Mouse (Mus musculus) MEL (cell line): ENCODE measurements around the gene Fam241a. TPM values are rescaled to one million over a fixed set of nuclear protein-coding genes. Genes with fewer than 3 reads are reported as not detected.
A peak's percentile ranks its signal among the peaks of the same experiment; 100 is the strongest.

Experiments used
- DNase-seq: peaks from one replicate; pipeline ENCODE4 v3.0.0; 2011; ENCODE audit warnings: low read depth, low spot score
- H3K27ac ChIP-seq: 2 replicates; pipeline ENCODE4 v1.5.1; 2012; ENCODE audit warnings: low read depth, mild to moderate bottlenecking, control low read depth, low read length, moderate library complexity; ENCODE audit not compliant: control insufficient read depth
- H3K27me3 ChIP-seq, 2 experiments: fragments of 150-350 bp in 1 of 2; sonication (generic) in 1 of 2; 2 replicates each; pipeline ENCODE4 v1.6.1; 2012; ENCODE audit warnings: low read length in 2 of 2, mild to moderate bottlenecking in 2 of 2, improper control_type of control experiment in 1 of 2, moderate library complexity in 1 of 2; ENCODE audit not compliant: insufficient read depth in 2 of 2, control insufficient read depth in 1 of 2
- H3K36me3 ChIP-seq, 2 experiments: 2 replicates each; pipeline ENCODE4 v1.6.1; 2012 to 2014; ENCODE audit warnings: low read length in 2 of 2, improper control_type of control experiment in 1 of 2, inconsistent platforms in 1 of 2, mild to moderate bottlenecking in 1 of 2; ENCODE audit not compliant: insufficient read depth in 2 of 2, control insufficient read depth in 1 of 2
- H3K4me1 ChIP-seq, 2 experiments: fragments of 150-350 bp in 1 of 2; sonication (generic) in 1 of 2; 2 replicates each; pipeline ENCODE4 v1.6.1; 2012; ENCODE audit warnings: low read length in 2 of 2, improper control_type of control experiment in 1 of 2, mild to moderate bottlenecking in 1 of 2; ENCODE audit not compliant: insufficient read depth in 2 of 2, control insufficient read depth in 1 of 2
- H3K4me3 ChIP-seq, 2 experiments: fragments of 150-350 bp in 1 of 2; sonication (generic) in 1 of 2; 2 replicates each; pipeline ENCODE4 v1.5.1; 2012; ENCODE audit warnings: low read depth in 2 of 2, low read length in 2 of 2, mild to moderate bottlenecking in 2 of 2, moderate library complexity in 2 of 2, control low read depth in 1 of 2, improper control_type of control experiment in 1 of 2; ENCODE audit not compliant: control insufficient read depth in 1 of 2, insufficient read depth in 1 of 2
- H3K79me2 ChIP-seq: 2 replicates; pipeline ENCODE4 v1.6.1; 2012; ENCODE audit warnings: mild to moderate bottlenecking, low read length, moderate library complexity; ENCODE audit not compliant: control insufficient read depth, poor library complexity, insufficient read depth
- H3K9ac ChIP-seq: 2 replicates; pipeline ENCODE4 v1.6.1; 2012; ENCODE audit warnings: low read depth, mild to moderate bottlenecking, control low read depth, low read length, moderate library complexity; ENCODE audit not compliant: control insufficient read depth, poor library complexity, severe bottlenecking
- H3K9me3 ChIP-seq: fragments of 150-350 bp; sonication (generic); replicated peaks from 2 replicates; pipeline ENCODE4 v1.6.1; 2012; ENCODE audit warnings: mild to moderate bottlenecking, low read length, improper control_type of control experiment, moderate library complexity; ENCODE audit not compliant: insufficient read depth
- BHLHE40 ChIP-seq: IDR thresholded peaks from 2 replicates; pipeline ENCODE4 v1.6.1; 2012; ENCODE audit warnings: low read depth, mild to moderate bottlenecking, inconsistent platforms, low read length, improper control_type of control experiment, borderline replicate concordance
- CHD1 ChIP-seq: IDR thresholded peaks from 2 replicates; pipeline ENCODE4 v1.6.1; 2012; ENCODE audit warnings: low read depth, mild to moderate bottlenecking, inconsistent platforms, low read length, improper control_type of control experiment
- CHD2 ChIP-seq: IDR thresholded peaks from 2 replicates; pipeline ENCODE4 v1.6.1; 2011; ENCODE audit warnings: low read length, improper control_type of control experiment
- CTCF ChIP-seq, 3 experiments: IDR thresholded peaks in 2 of 3; conservative IDR thresholded peaks in 1 of 3; 2 replicates each; pipeline ENCODE4 v1.5.1; 2011 to 2012; ENCODE audit warnings: low read length in 3 of 3, low read depth in 2 of 3, mild to moderate bottlenecking in 2 of 3, improper control_type of control experiment in 1 of 3, inconsistent platforms in 1 of 3, mixed read lengths in 1 of 3, moderate library complexity in 1 of 3; ENCODE audit not compliant: control insufficient read depth in 1 of 3, insufficient read depth in 1 of 3, poor library complexity in 1 of 3, severe bottlenecking in 1 of 3
- EP300 ChIP-seq, 2 experiments: IDR thresholded peaks; 2 replicates each; pipeline ENCODE4 v1.6.1; 2011; ENCODE audit warnings: improper control_type of control experiment in 2 of 2, low read length in 2 of 2, low read depth in 1 of 2, mild to moderate bottlenecking in 1 of 2
- GABPA ChIP-seq: IDR thresholded peaks from 2 replicates; pipeline ENCODE4 v1.6.1; 2012; ENCODE audit warnings: low read depth, mild to moderate bottlenecking, inconsistent platforms, low read length, improper control_type of control experiment, moderate library complexity
- GATA1 ChIP-seq: IDR thresholded peaks from 2 replicates; pipeline ENCODE4 v1.6.1; 2011; ENCODE audit warnings: low read depth, low read length, improper control_type of control experiment
- HCFC1 ChIP-seq: IDR thresholded peaks from 2 replicates; pipeline ENCODE4 v1.6.1; 2012; ENCODE audit warnings: low read depth, mild to moderate bottlenecking, inconsistent platforms, low read length, improper control_type of control experiment, moderate library complexity
- JUND ChIP-seq: IDR thresholded peaks from 2 replicates; pipeline ENCODE4 v1.6.1; 2011; ENCODE audit warnings: low read depth, mild to moderate bottlenecking, improper control_type of control experiment, low read length
- MAX ChIP-seq: IDR thresholded peaks from 2 replicates; pipeline ENCODE4 v1.6.1; 2011; ENCODE audit warnings: low read length, improper control_type of control experiment
- MEF2A ChIP-seq: IDR thresholded peaks from 2 replicates; pipeline ENCODE4 v1.6.1; 2014; ENCODE audit warnings: low read depth, mild to moderate bottlenecking, inconsistent platforms, low read length, improper control_type of control experiment; ENCODE audit not compliant: poor library complexity, insufficient replicate concordance, severe bottlenecking; ENCODE audit errors: extremely low read depth
- MXI1 ChIP-seq: IDR thresholded peaks from 2 replicates; pipeline ENCODE4 v1.6.1; 2011; ENCODE audit warnings: mild to moderate bottlenecking, low read depth, low read length, improper control_type of control experiment
- NELFE ChIP-seq: IDR thresholded peaks from 2 replicates; pipeline ENCODE4 v1.6.1; 2011; ENCODE audit warnings: low read depth, low read length, improper control_type of control experiment
- NRF1 ChIP-seq: IDR thresholded peaks from 2 replicates; pipeline ENCODE4 v1.6.1; 2014; ENCODE audit warnings: low read depth, mild to moderate bottlenecking, inconsistent platforms, low read length, improper control_type of control experiment, moderate library complexity; ENCODE audit not compliant: poor library complexity, insufficient read depth, severe bottlenecking
- POLR2AphosphoS2 ChIP-seq: IDR thresholded peaks from 2 replicates; pipeline ENCODE4 v1.6.1; 2011; ENCODE audit warnings: low read length, improper control_type of control experiment
- RCOR1 ChIP-seq: IDR thresholded peaks from 2 replicates; pipeline ENCODE4 v1.6.1; 2012; ENCODE audit warnings: low read depth, mild to moderate bottlenecking, inconsistent platforms, low read length, improper control_type of control experiment
- SIN3A ChIP-seq: IDR thresholded peaks from 2 replicates; pipeline ENCODE4 v1.6.1; 2012; ENCODE audit warnings: low read length, improper control_type of control experiment, inconsistent platforms
- SMC3 ChIP-seq: IDR thresholded peaks from 2 replicates; pipeline ENCODE4 v1.6.1; 2011; ENCODE audit warnings: low read depth, low read length, improper control_type of control experiment
- TAL1 ChIP-seq: IDR thresholded peaks from 2 replicates; pipeline ENCODE4 v1.6.1; 2012; ENCODE audit warnings: mild to moderate bottlenecking, inconsistent platforms, low read length, moderate library complexity, mixed read lengths
- TCF12 ChIP-seq: IDR thresholded peaks from 2 replicates; pipeline ENCODE4 v1.6.1; 2014; ENCODE audit warnings: low read depth, mild to moderate bottlenecking, inconsistent platforms, low read length, improper control_type of control experiment, moderate library complexity
- UBTF ChIP-seq: IDR thresholded peaks from 2 replicates; pipeline ENCODE4 v1.6.1; 2012; ENCODE audit warnings: low read depth, mild to moderate bottlenecking, inconsistent platforms, low read length, improper control_type of control experiment, moderate library complexity, borderline replicate concordance; ENCODE audit not compliant: insufficient read depth
- ZMIZ1 ChIP-seq: IDR thresholded peaks from 2 replicates; pipeline ENCODE4 v1.6.1; 2012; ENCODE audit warnings: low read depth, mild to moderate bottlenecking, inconsistent platforms, low read length, improper control_type of control experiment, moderate library complexity
- polyA plus RNA-seq, 2 experiments: library from polyadenylated mRNA; stranded (reverse) in 1 of 2; unstranded in 1 of 2; fragments of >175 nt in 1 of 2; fragments of >200 nt in 1 of 2; gene quantifications; 2 replicates each; pipeline versions ENCODE4 v1.2.1 to v1.2.4; 2012; ENCODE audit warnings: low replicate concordance in 2 of 2, low read depth in 1 of 2; ENCODE audit not compliant: insufficient read length in 2 of 2, insufficient read depth in 1 of 2, missing spikeins in 1 of 2
- total RNA-seq: library from RNA; depleted of rRNA; stranded (reverse); fragments of 300-350 nt; gene quantifications from 2 replicates; pipeline ENCODE4 v1.2.3, GENCODE M21; 2012

Fam241a gene
- total and polyA plus RNA-seq, 3 experiments: 30.2 to 32.0 TPM; not detected in 1

- no peak overlapping the region for H3K9ac ChIP-seq
- peaks cover 3 to 12% of the 10 kb centered on the region in 2 experiments; a peak in 3 of 4 replicates for H3K4me1 ChIP-seq
- H3K27me3 ChIP-seq: no peaks in the 10 kb centered on the region
- TF ChIP-seq CTCF (IDR thresholded peaks at IDR 0.05 in 2 of 3, conservative IDR thresholded peaks at IDR 0.05 in 1 of 3; ENCODE audit: control insufficient read depth in 1 of 3, insufficient read depth in 1 of 3, low read depth in 2 of 3, low read length in 3 of 3, poor library complexity in 1 of 3, severe bottlenecking in 1 of 3) (no peak), ZMIZ1 (no peak), BHLHE40 (no peak), CHD2 (no peak), MXI1 (no peak), JUND (no peak), NELFE (no peak), MAX (no peak), SIN3A (no peak), POLR2AphosphoS2 (no peak), RCOR1 (no peak)
- H3K4me3 ChIP-seq: no peak overlapping the region
- no peaks in the 10 kb centered on the region for H3K9me3 ChIP-seq
- H3K36me3 ChIP-seq: peaks cover 0 to 15% of the 10 kb centered on the region in 2 experiments; a peak in 2 of 4 replicates
- no peak overlapping the region for H3K27ac ChIP-seq
- H3K79me2 ChIP-seq: peaks cover 3% of the 10 kb centered on the region
- no peak for DNase-seq
Observed at GRCm38 (mm10) chr3:127841926-127842325, 54.2 kb downstream of the Fam241a start.

- peak; percentile 62 for DNase-seq
- TF ChIP-seq TAL1 (no peak), CHD1 (peak; percentile 95; the same call in 1 of the 2 replicates)
- Histone ChIP-seq H3K9me3 (no peaks in the 10 kb centered on the region), H3K27me3 (no peaks in the 10 kb centered on the region), H3K27ac (peak overlapping the region; percentile 98), H3K36me3 (peaks cover 0 to 28% of the 10 kb centered on the region in 2 experiments; a peak in 2 of 4 replicates), H3K9ac (peak overlapping the region; percentile 84), H3K79me2 (peaks cover 28% of the 10 kb centered on the region), H3K4me3 (peak overlapping the region; percentile 71 to 73), H3K4me1 (peaks cover 10 to 13% of the 10 kb centered on the region in 2 experiments)
Observed at GRCm38 (mm10) chr3:127837972-127838644, 58.0 kb downstream of the Fam241a start.

GRCm38 (mm10) chr3:127837154-127837865 is 58.8 kb downstream of the Fam241a start, which contains the start of gene Ap1ar:
Gene Ap1ar, minus strand, starts transcription at chr3:127837523.
- Histone ChIP-seq H3K4me1 (peaks cover 10 to 13% of the 10 kb centered on the region in 2 experiments), H3K27me3 (no peaks in the 10 kb centered on the region), H3K27ac (peak within 1 kb of the TSS; percentile 98), H3K9me3 (no peaks in the 10 kb centered on the region), H3K4me3 (peak within 1 kb of the TSS; percentile 85 to 94), H3K79me2 (peaks cover 30% of the 10 kb centered on the region), H3K9ac (peak within 1 kb of the TSS; percentile 93), H3K36me3 (peaks cover under 1 to 26% of the 10 kb centered on the region in 2 experiments; a peak in 3 of 4 replicates)
- peak; percentile 97 for DNase-seq
- TF ChIP-seq NRF1: peak; percentile 87
- TF ChIP-seq TAL1: no peak
- TF ChIP-seq CTCF (IDR thresholded peaks at IDR 0.05 in 2 of 3, conservative IDR thresholded peaks at IDR 0.05 in 1 of 3; ENCODE audit: control insufficient read depth in 1 of 3, insufficient read depth in 1 of 3, low read depth in 2 of 3, low read length in 3 of 3, poor library complexity in 1 of 3, severe bottlenecking in 1 of 3): peak; percentile 30 to 73 (median 72); a peak in 5 of 6 replicates
- TF ChIP-seq EP300 (IDR thresholded peaks at IDR 0.05; ENCODE audit: low read depth in 1 of 2, low read length in 2 of 2): no peak; a peak in 1 of 4 replicates
- TF ChIP-seq SMC3: peak; percentile 38
- TF ChIP-seq HCFC1: peak; percentile 88
- peak; percentile 79; the same call in 1 of the 2 replicates for TF ChIP-seq JUND
- no peak for TF ChIP-seq CHD2
- 0 out of 2 replicates have a peak, but pooled peaks have one; percentile 60 for TF ChIP-seq MAX
- no peak for TF ChIP-seq GABPA
- no peak for TF ChIP-seq MEF2A
- peak; percentile 83; the same call in 1 of the 2 replicates for TF ChIP-seq UBTF
- TF ChIP-seq GATA1: no peak
- peak; percentile 67; the same call in 1 of the 2 replicates for TF ChIP-seq TCF12
- TF ChIP-seq ZMIZ1: peak; percentile 69; the same call in 1 of the 2 replicates
